Mouse (Mus musculus) lung, adult 2 months (tissue): ENCODE results near the gene Mrpl10. TPM values are rescaled to one million over a fixed set of nuclear protein-coding genes. Genes with fewer than 3 reads are reported as not detected.

ENCODE experiments used
- DNase-seq: peaks from one replicate; pipeline ENCODE4 v3.0.0; 2022
- H3K4me1 ChIP-seq: fragments of 200-500 bp; 2 replicates; pipeline ENCODE4 v1.6.1; 2011; ENCODE audit warnings: low read length; ENCODE audit not compliant: control insufficient read depth, insufficient read depth
- H3K4me3 ChIP-seq: fragments of 200-500 bp; replicated peaks from 2 replicates; pipeline ENCODE3; 2011; ENCODE audit warnings: low read depth, mild to moderate bottlenecking, control low read depth, low read length; ENCODE audit errors: extremely low read depth
- CTCF ChIP-seq: fragments of 200-500 bp; IDR thresholded peaks from 2 replicates; pipeline ENCODE4 v1.5.1; 2011; ENCODE audit warnings: mild to moderate bottlenecking, low read length, control low read depth; ENCODE audit not compliant: insufficient read depth
- POLR2A ChIP-seq: fragments of 200-500 bp; IDR thresholded peaks from 2 replicates; pipeline ENCODE4 v1.6.1; 2011; ENCODE audit warnings: low read depth, mild to moderate bottlenecking, control low read depth, low read length, borderline replicate concordance; ENCODE audit errors: extremely low read depth
- WGBS: fragments of 180-500 bp; shearing (Covaris S2); methylation state at CpG from one replicate; pipeline ENCODE4 v1.1.7; 2018; 5-methylcytosine and 5-hydroxymethylcytosine counted together
- polyA plus RNA-seq: library from polyadenylated mRNA; depleted of rRNA; stranded (reverse); fragments of >200 nt; gene quantifications from 2 replicates; pipeline ENCODE4 v1.2.3, GENCODE M21; 2012

The Mrpl10 gene
- polyA plus RNA-seq, 1 experiment: 64.8 TPM

- TF ChIP-seq POLR2A: no peak
- TF ChIP-seq CTCF: no peak
- Histone ChIP-seq H3K4me3 (no peak overlapping the region), H3K4me1 (peaks cover 4% of the 10 kb centered on the region)
- no peak for DNase-seq
- 92% methylated on average over 8 of the region's 8 CpGs for WGBS
These were observed 3.5 kb downstream of the Mrpl10 start for GRCm38 (mm10) chr11:97044902-97045301.

- 86% methylated on average over 7 of the region's 7 CpGs for WGBS
- no peak for TF ChIP-seq CTCF
- TF ChIP-seq POLR2A: no peak
- Histone ChIP-seq H3K4me3 (no peak overlapping the region), H3K4me1 (peaks cover 8% of the 10 kb centered on the region)
- DNase-seq: no peak
These were observed 4.5 kb downstream of the Mrpl10 start for GRCm38 (mm10) chr11:97045861-97046260.

GRCm38 (mm10) chr11:97048090-97048650, 6.8 kb downstream of the Mrpl10 start:
- Histone ChIP-seq H3K4me3 (no peak overlapping the region), H3K4me1 (peaks cover 19% of the 10 kb centered on the region)
- WGBS: 65% methylated on average over 8 of the region's 8 CpGs
- no peak for TF ChIP-seq CTCF
- TF ChIP-seq POLR2A: no peak
- no peak for DNase-seq

- no peak for DNase-seq
- WGBS: 77% methylated on average over 6 of the region's 6 CpGs
- TF ChIP-seq POLR2A: no peak
- TF ChIP-seq CTCF: no peak
- Histone ChIP-seq H3K4me3 (no peak overlapping the region), H3K4me1 (peaks cover 19% of the 10 kb centered on the region)
These were observed 8.2 kb downstream of the Mrpl10 start for GRCm38 (mm10) chr11:97049492-97050085.

- TF ChIP-seq CTCF (peak; percentile 45), POLR2A (peak; percentile 89; the same call in 1 of the 2 replicates)
- peaks cover 19% of the 10 kb centered on the region for H3K4me1 ChIP-seq
- H3K4me3 ChIP-seq: peak within 1 kb of the TSS; percentile 92
- 2% methylated on average over 18 of the region's 18 CpGs for WGBS
- peak; percentile 67 for DNase-seq
These were observed 9.0 kb downstream of the Mrpl10 start, which contains the start of gene Osbpl7 for GRCm38 (mm10) chr11:97050216-97050943. TSS of gene Osbpl7 (plus strand) at chr11:97050628.

- Histone ChIP-seq H3K4me1 (peaks cover 19% of the 10 kb centered on the region), H3K4me3 (peak overlapping the region; percentile 92)
- 13% methylated on average over 13 of the region's 13 CpGs for WGBS
- TF ChIP-seq POLR2A (no peak), CTCF (no peak)
- no peak for DNase-seq
These were observed 9.7 kb downstream of the Mrpl10 start for GRCm38 (mm10) chr11:97050944-97051586.

DNA sequence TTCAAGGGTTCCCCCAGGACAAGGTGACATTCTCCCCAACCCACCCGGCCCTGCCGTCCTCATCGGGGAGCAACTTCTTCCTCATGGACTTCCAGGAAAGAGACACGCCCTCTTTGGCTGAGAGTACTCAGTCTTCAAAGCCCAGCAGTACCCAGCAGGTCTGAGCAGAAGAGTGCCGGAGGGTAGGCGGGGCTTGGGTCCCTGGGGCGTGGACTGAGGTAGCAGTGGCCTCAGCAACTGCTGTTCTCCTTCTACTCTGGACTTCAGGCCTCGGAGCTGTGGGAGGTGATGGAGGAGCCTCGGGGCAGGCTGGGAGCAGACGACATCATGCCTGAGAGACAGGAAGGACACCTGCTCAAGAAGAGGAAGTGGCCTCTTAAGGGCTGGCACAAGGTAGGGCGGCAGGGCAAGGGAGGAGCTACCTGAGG, 10.9 kb downstream of the Mrpl10 start:
- H3K4me3 ChIP-seq: peak overlapping the region; percentile 6
- peak; percentile 71 for DNase-seq
- TF ChIP-seq POLR2A: no peak
- no peak for TF ChIP-seq CTCF
- WGBS: 22% methylated on average over 11 of the region's 11 CpGs
- H3K4me1 ChIP-seq: peaks cover 19% of the 10 kb centered on the region

GRCm38 (mm10) chr11:97063274-97063920, 22.0 kb downstream of the Mrpl10 start:
- H3K4me3 ChIP-seq: no peak overlapping the region
- TF ChIP-seq POLR2A (no peak), CTCF (no peak)
- H3K4me1 ChIP-seq: no peaks in the 10 kb centered on the region
- DNase-seq: no peak
- 42% methylated on average over 9 of the region's 9 CpGs for WGBS

DNA sequence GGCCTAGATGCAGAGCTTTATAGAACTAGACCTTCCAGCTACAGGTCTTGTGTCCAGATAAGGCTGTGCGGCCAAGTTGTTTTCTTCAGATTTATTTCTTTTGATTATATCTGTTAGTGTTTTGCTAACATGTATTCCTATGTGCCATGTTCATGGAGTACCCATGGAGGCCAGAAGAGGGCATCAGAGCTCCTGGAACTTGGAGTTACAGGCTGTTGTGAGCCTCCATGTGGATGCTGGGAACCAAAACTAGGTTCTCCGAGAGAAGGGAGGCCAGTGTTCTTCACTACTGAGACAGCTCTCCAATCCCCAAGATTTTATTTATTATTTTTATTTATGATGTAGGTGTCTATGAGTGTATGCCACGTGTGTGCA, 22.5 kb downstream of the Mrpl10 start:
- TF ChIP-seq CTCF: no peak
- TF ChIP-seq POLR2A: no peak
- no peak overlapping the region for H3K4me3 ChIP-seq
- WGBS: 78% methylated on average over 3 of the region's 3 CpGs
- no peaks in the 10 kb centered on the region for H3K4me1 ChIP-seq
- DNase-seq: no peak
